Mouse (Mus musculus): Measurements from ENCODE around the gene Phospho2.

GRCm38 (mm10) chr2:69788974-69789373 is 449 bp upstream of the Phospho2 start:
- TF ChIP-seq CTCF (IDR thresholded peaks at IDR 0.05) (no peak), EP300 (IDR thresholded peaks at IDR 0.05) (no peak)
